ENCODE assay signal across 24 mouse cellular contexts in the genomic region with DNA sequence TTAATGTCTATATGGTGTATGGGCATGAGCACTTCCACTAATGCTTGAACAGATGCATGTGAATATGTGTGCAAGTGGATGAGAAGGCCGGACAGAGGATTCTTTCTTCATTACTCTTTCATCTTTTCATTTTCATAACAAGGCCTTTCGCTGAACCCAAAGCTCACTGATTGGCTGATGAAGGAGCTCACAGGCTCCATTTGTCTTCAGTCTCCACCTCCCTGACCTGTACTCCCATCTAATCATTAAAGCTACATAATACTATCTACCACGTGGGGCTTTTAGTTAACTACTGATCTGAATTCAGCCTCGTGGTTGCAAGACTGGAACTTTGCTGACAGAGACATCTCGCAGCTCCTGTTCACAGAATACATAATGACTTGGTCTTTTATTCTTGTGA.
A peak's percentile ranks its signal among the peaks of the same experiment; 100 is the strongest.
DNase-seq lines count a peak whose midpoint lies in the region; ATAC-seq lines count a peak whose summit lies in the region.
"Had no signal": no experiment of that assay in that cellular context is flagged by ENCODE, and none has a peak within 500 bp of the region (broad histone marks: within the 10 kb centered on the region; RNA-seq: fewer than 3 reads in every experiment).

No protein-coding gene starts in this region.

- no peaks in the 10 kb centered on the region for H3K36me3 ChIP-seq in forebrain, embryonic 11.5 days (ENCODE audit: control insufficient read depth, insufficient read depth, low read length)
- H3K36me3 ChIP-seq in forebrain, embryonic 13.5 days (ENCODE audit: poor library complexity, severe bottlenecking) = no peaks in the 10 kb centered on the region
- H3K36me3 ChIP-seq in midbrain, embryonic 12.5 days = no peaks in the 10 kb centered on the region
- H3K36me3 ChIP-seq in midbrain, embryonic 15.5 days (replicated peaks) = no peaks in the 10 kb centered on the region
- H3K36me3 ChIP-seq in liver, embryonic 11.5 days (ENCODE audit: control insufficient read depth, insufficient read depth, low read length) = no peaks in the 10 kb centered on the region
- H3K36me3 ChIP-seq: heart, embryonic 10.5 days; heart, embryonic 13.5 days had no signal

- no peak overlapping the region for H3K4me2 ChIP-seq in forebrain, embryonic 11.5 days (ENCODE audit: low read depth, low read length, severe bottlenecking)
- H3K4me2 ChIP-seq in forebrain, embryonic 13.5 days = no peak overlapping the region
- H3K4me2 ChIP-seq in midbrain, embryonic 12.5 days (replicated peaks) = no peak overlapping the region
- H3K4me2 ChIP-seq in midbrain, embryonic 15.5 days = no peak overlapping the region
- no peak overlapping the region for H3K4me2 ChIP-seq in liver, embryonic 11.5 days
- H3K4me2 ChIP-seq: heart, embryonic 13.5 days; hindbrain, embryonic 14.5 days had no signal

- peak; percentile 75 for ATAC-seq in forebrain, embryonic 11.5 days (replicated peaks; ENCODE audit: low FRiP score)
- no peak for ATAC-seq in forebrain, embryonic 13.5 days
- ATAC-seq in midbrain, embryonic 12.5 days (ENCODE audit: low FRiP score, low read depth) = peak; percentile 30; the same call in 1 of the 2 replicates
- ATAC-seq in midbrain, embryonic 15.5 days (replicated peaks) = no peak
- no peak for ATAC-seq in liver, embryonic 11.5 days (replicated peaks; ENCODE audit: low FRiP score)
- ATAC-seq: activated CD4-positive, CD25-positive, alpha-beta regulatory T cell, adult 4 months; forebrain, embryonic 14.5 days; hindbrain, postnatal 0 days had no signal

- H3K27ac ChIP-seq in forebrain, embryonic 11.5 days (ENCODE audit: low read depth, low read length) = no peak overlapping the region
- no peak overlapping the region for H3K27ac ChIP-seq in forebrain, embryonic 13.5 days
- no peak overlapping the region for H3K27ac ChIP-seq in midbrain, embryonic 12.5 days (replicated peaks)
- no peak overlapping the region for H3K27ac ChIP-seq in midbrain, embryonic 15.5 days
- no peak overlapping the region for H3K27ac ChIP-seq in liver, embryonic 11.5 days (ENCODE audit: low read depth, low read length)
- H3K27ac ChIP-seq: heart, adult 2 months; heart, embryonic 10.5 days; heart, embryonic 13.5 days; hindbrain, embryonic 14.5 days; hindbrain, postnatal 0 days had no signal

- no peak overlapping the region for H3K4me3 ChIP-seq in forebrain, embryonic 11.5 days (ENCODE audit: low read depth, low read length)
- no peak overlapping the region for H3K4me3 ChIP-seq in forebrain, embryonic 13.5 days
- no peak overlapping the region for H3K4me3 ChIP-seq in midbrain, embryonic 12.5 days
- H3K4me3 ChIP-seq in midbrain, embryonic 15.5 days = no peak overlapping the region
- no peak overlapping the region for H3K4me3 ChIP-seq in liver, embryonic 11.5 days (ENCODE audit: low read depth, low read length)
- H3K4me3 ChIP-seq: heart, adult 2 months; heart, embryonic 10.5 days; heart, embryonic 13.5 days had no signal

- H3K9me3 ChIP-seq in forebrain, embryonic 11.5 days (ENCODE audit: control insufficient read depth, low read length) = no peaks in the 10 kb centered on the region
- H3K9me3 ChIP-seq in forebrain, embryonic 13.5 days (replicated peaks) = no peaks in the 10 kb centered on the region
- no peaks in the 10 kb centered on the region for H3K9me3 ChIP-seq in midbrain, embryonic 12.5 days
- no peaks in the 10 kb centered on the region for H3K9me3 ChIP-seq in midbrain, embryonic 15.5 days
- no peaks in the 10 kb centered on the region for H3K9me3 ChIP-seq in liver, embryonic 11.5 days (ENCODE audit: control insufficient read depth, low read length)
- H3K9me3 ChIP-seq: heart, embryonic 10.5 days; heart, embryonic 13.5 days had no signal

- 35% methylated on average over 5 of the region's 5 CpGs for WGBS in forebrain, embryonic 11.5 days
- WGBS in forebrain, embryonic 13.5 days = 22% methylated on average over 5 of the region's 5 CpGs
- WGBS in midbrain, embryonic 12.5 days = 44% methylated on average over 5 of the region's 5 CpGs
- 41% methylated on average over 5 of the region's 5 CpGs for WGBS in midbrain, embryonic 15.5 days
- 58% methylated on average over 5 of the region's 5 CpGs for WGBS in liver, embryonic 11.5 days

- H3K4me1 ChIP-seq in forebrain, embryonic 11.5 days (replicated peaks; ENCODE audit: control insufficient read depth, insufficient read depth, low read length) = 0 out of 2 replicates have a peak, but pooled peaks cover 2% of the 10 kb centered on the region
- H3K4me1 ChIP-seq in forebrain, embryonic 13.5 days = peaks cover 6% of the 10 kb centered on the region; the same call in 1 of the 2 replicates
- no peaks in the 10 kb centered on the region for H3K4me1 ChIP-seq in midbrain, embryonic 12.5 days
- H3K4me1 ChIP-seq in midbrain, embryonic 15.5 days = no peaks in the 10 kb centered on the region
- no peaks in the 10 kb centered on the region for H3K4me1 ChIP-seq in liver, embryonic 11.5 days (replicated peaks; ENCODE audit: control insufficient read depth, insufficient read depth, low read length)

- peak; percentile 15 for DNase-seq in embryo, embryonic 10.5 days (ENCODE audit: low spot score)
- no peak for DNase-seq in embryo, embryonic 10 days (ENCODE audit: low spot score)
- no peak for DNase-seq in forebrain, embryonic 11.5 days (ENCODE audit: low spot score)
- no peak for DNase-seq in liver, embryonic 11.5 days (ENCODE audit: low spot score)
- DNase-seq: adrenal gland, adult 8-10 months; adrenal gland, postnatal 25 days; cerebellum, adult 11-12 months; cerebellum, adult 8-10 months; cerebellum, postnatal 10 days; cerebellum, postnatal 36 days; gastrocnemius, postnatal 10 days; gastrocnemius, postnatal 36 days; heart, adult 2 months; heart, postnatal 14 days; heart, postnatal 4 days had no signal

- no peaks in the 10 kb centered on the region for H3K27me3 ChIP-seq in forebrain, embryonic 11.5 days (ENCODE audit: control insufficient read depth, insufficient read depth, low read length)
- no peaks in the 10 kb centered on the region for H3K27me3 ChIP-seq in forebrain, embryonic 13.5 days
- no peaks in the 10 kb centered on the region for H3K27me3 ChIP-seq in midbrain, embryonic 12.5 days
- no peaks in the 10 kb centered on the region for H3K27me3 ChIP-seq in midbrain, embryonic 15.5 days (replicated peaks)
- H3K27me3 ChIP-seq in liver, embryonic 11.5 days (replicated peaks; ENCODE audit: control insufficient read depth, insufficient read depth, low read length) = no peaks in the 10 kb centered on the region
- H3K27me3 ChIP-seq: heart, embryonic 13.5 days had no signal

- no peak overlapping the region for H3K9ac ChIP-seq in forebrain, embryonic 11.5 days (ENCODE audit: low read length)
- H3K9ac ChIP-seq in forebrain, embryonic 13.5 days = no peak overlapping the region
- H3K9ac ChIP-seq in midbrain, embryonic 12.5 days (replicated peaks) = no peak overlapping the region
- no peak overlapping the region for H3K9ac ChIP-seq in midbrain, embryonic 15.5 days
- no peak overlapping the region for H3K9ac ChIP-seq in liver, embryonic 11.5 days (ENCODE audit: low read depth, low read length)
- H3K9ac ChIP-seq: heart, embryonic 13.5 days; hindbrain, embryonic 14.5 days had no signal

Comparison
In these comparisons a context has a peak if more than half of its experiments do, and no peak if none do; other contexts are left out.
1. ATAC-seq: peak in forebrain, embryonic 11.5 days (single experiment) and midbrain, embryonic 12.5 days (single experiment); none in forebrain, embryonic 13.5 days (single experiment), midbrain, embryonic 15.5 days (single experiment) and liver, embryonic 11.5 days (single experiment).